Mouse (Mus musculus) liver, embryonic 15.5 days (tissue): ENCODE data around the gene Mpzl3. TPM values are rescaled to one million over a fixed set of nuclear protein-coding genes. Genes with fewer than 3 reads are reported as not detected.

Experiments used
- ATAC-seq: fragments of 200-750 bp; cut with Nextera tagmentation; 2 replicates; pipeline ENCODE4 v1.8.0; 2017; ENCODE audit warnings: moderate number of reproducible peaks, mild to moderate bottlenecking, moderate library complexity; ENCODE audit not compliant: insufficient read depth
- H3K27ac ChIP-seq: fragments of 300-500 bp; sonication (generic); replicated peaks from 2 replicates; pipeline ENCODE4 v1.5.1; 2015; ENCODE audit warnings: mild to moderate bottlenecking, inconsistent platforms
- H3K27me3 ChIP-seq: fragments of 300-500 bp; sonication (generic); 2 replicates; pipeline ENCODE4 v1.6.1; 2015; ENCODE audit warnings: mild to moderate bottlenecking, inconsistent platforms
- H3K36me3 ChIP-seq: fragments of 300-500 bp; sonication (generic); replicated peaks from 2 replicates; pipeline ENCODE4 v1.6.1; 2015; ENCODE audit warnings: moderate library complexity, mild to moderate bottlenecking, inconsistent platforms
- H3K4me1 ChIP-seq: fragments of 300-500 bp; sonication (generic); replicated peaks from 2 replicates; pipeline ENCODE4 v1.6.1; 2015; ENCODE audit warnings: inconsistent platforms
- H3K4me2 ChIP-seq: fragments of 300-500 bp; sonication (generic); 2 replicates; pipeline ENCODE4 v1.6.1; 2015; ENCODE audit warnings: moderate library complexity, mild to moderate bottlenecking, inconsistent platforms
- H3K4me3 ChIP-seq: fragments of 300-500 bp; sonication (generic); replicated peaks from 2 replicates; pipeline ENCODE4 v1.5.1; 2015; ENCODE audit warnings: mild to moderate bottlenecking, inconsistent platforms
- H3K9ac ChIP-seq: fragments of 300-500 bp; sonication (generic); 2 replicates; pipeline ENCODE4 v1.6.1; 2015; ENCODE audit warnings: moderate library complexity, mild to moderate bottlenecking, inconsistent platforms
- H3K9me3 ChIP-seq: fragments of 300-500 bp; sonication (generic); replicated peaks from 2 replicates; pipeline ENCODE4 v1.6.1; 2016; ENCODE audit warnings: inconsistent platforms
- WGBS: fragments of 180-500 bp; shearing (Covaris S2); methylation state at CpG from one replicate; pipeline ENCODE4 v1.1.7; 2015; ENCODE audit warnings: mixed read lengths; ENCODE audit not compliant: insufficient replicate concordance; 5-methylcytosine and 5-hydroxymethylcytosine counted together
- polyA plus RNA-seq: library from polyadenylated mRNA; unstranded; fragments of >200 nt; fragmentation: Nextera tagmentation; extraction: Ambion mirVana; gene quantifications from 2 replicates; pipeline ENCODE4 v1.2.1, GENCODE M21; 2015

Gene Mpzl3
- polyA plus RNA-seq, 1 experiment from 2014 or later = 0.79 TPM

DNA sequence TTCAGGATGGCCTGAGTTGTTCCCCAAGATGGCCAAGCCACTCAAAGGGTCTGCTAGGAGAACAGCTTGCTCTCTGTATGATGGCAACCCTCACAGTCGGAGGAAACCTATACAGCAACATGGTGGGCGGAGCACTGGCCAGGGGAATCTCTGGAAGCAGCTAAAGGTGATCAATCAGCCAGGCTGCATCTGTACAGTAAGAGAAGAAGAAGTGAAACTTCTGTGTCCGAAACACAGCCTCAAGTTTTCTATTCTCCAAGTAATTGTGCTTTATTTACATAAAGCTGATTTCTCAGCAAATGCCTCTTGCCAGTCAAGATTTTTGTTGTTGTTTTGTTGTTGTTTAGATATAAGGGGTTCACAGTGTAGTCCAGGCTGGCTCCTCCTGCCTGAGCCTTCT is 22.9 kb downstream of the Mpzl3 start:
- H3K27ac ChIP-seq = no peak overlapping the region
- ATAC-seq = no peak

GRCm38 (mm10) chr9:45079011-45079410 is 24.0 kb downstream of the Mpzl3 start, which contains the start of gene Jaml:
TSS of gene Jaml (plus strand) at chr9:45079183.
- Histone ChIP-seq H3K27me3 (no peaks in the 10 kb centered on the region), H3K27ac (no peak within 1 kb of the TSS), H3K4me2 (no peak within 1 kb of the TSS), H3K36me3 (no peaks in the 10 kb centered on the region), H3K9ac (no peak within 1 kb of the TSS), H3K4me1 (no peaks in the 10 kb centered on the region; the same call in 1 of the 2 replicates), H3K9me3 (no peaks in the 10 kb centered on the region), H3K4me3 (no peak within 1 kb of the TSS)
- no peak for ATAC-seq
- WGBS = 48% methylated on average over 5 of the region's 5 CpGs

More for the DNA sequence above, 22.9 kb downstream of the Mpzl3 start:
- no peaks in the 10 kb centered on the region for H3K9me3 ChIP-seq
- H3K4me2 ChIP-seq = no peak overlapping the region
- H3K9ac ChIP-seq = no peak overlapping the region
- no peak overlapping the region for H3K4me3 ChIP-seq
- WGBS = 31% methylated on average over 3 of the region's 3 CpGs
- H3K4me1 ChIP-seq = no peaks in the 10 kb centered on the region; the same call in 1 of the 2 replicates
- no peaks in the 10 kb centered on the region for H3K36me3 ChIP-seq
- H3K27me3 ChIP-seq = no peaks in the 10 kb centered on the region

DNA sequence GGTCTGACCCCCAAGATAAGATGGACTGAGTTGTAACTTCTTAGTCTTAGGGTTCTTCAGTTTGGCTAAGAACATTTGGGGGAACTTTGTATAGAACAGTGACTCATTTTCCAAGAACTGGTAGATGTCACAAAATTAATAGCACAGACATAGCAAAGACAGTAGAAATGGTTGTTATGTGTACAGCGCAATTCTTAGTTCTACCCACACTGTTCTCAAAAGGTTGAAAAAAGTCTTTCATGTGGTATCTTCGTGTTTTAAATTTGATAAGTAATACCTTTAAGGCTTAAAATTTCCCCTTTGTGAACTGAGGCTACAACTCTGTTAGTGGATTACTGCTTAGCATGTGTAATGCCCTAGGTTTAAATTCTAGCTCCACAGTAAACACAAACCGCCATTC is 28.1 kb downstream of the Mpzl3 start:
- no peaks in the 10 kb centered on the region for H3K27me3 ChIP-seq
- H3K4me1 ChIP-seq = peaks cover 7% of the 10 kb centered on the region; the same call in 1 of the 2 replicates
- no peak overlapping the region for H3K9ac ChIP-seq
- H3K27ac ChIP-seq = no peak overlapping the region
- H3K4me3 ChIP-seq = no peak overlapping the region
- no peaks in the 10 kb centered on the region for H3K36me3 ChIP-seq
- no peaks in the 10 kb centered on the region for H3K9me3 ChIP-seq
- H3K4me2 ChIP-seq = no peak overlapping the region
- no peak for ATAC-seq
- 75% methylated on average over 3 of the region's 3 CpGs for WGBS

GRCm38 (mm10) chr9:45084556-45084955 is 29.6 kb downstream of the Mpzl3 start:
- no peaks in the 10 kb centered on the region for H3K36me3 ChIP-seq
- no peak for ATAC-seq
- H3K4me3 ChIP-seq = no peak overlapping the region
- no peaks in the 10 kb centered on the region for H3K27me3 ChIP-seq
- no peak overlapping the region for H3K4me2 ChIP-seq
- WGBS = 32% methylated on average over 5 of the region's 5 CpGs
- H3K27ac ChIP-seq = 0 out of 2 replicates have a peak overlapping the region, but pooled peaks have one; percentile 2
- H3K9ac ChIP-seq = no peak overlapping the region
- H3K9me3 ChIP-seq = no peaks in the 10 kb centered on the region
- H3K4me1 ChIP-seq = peaks cover 7% of the 10 kb centered on the region; the same call in 1 of the 2 replicates

DNA sequence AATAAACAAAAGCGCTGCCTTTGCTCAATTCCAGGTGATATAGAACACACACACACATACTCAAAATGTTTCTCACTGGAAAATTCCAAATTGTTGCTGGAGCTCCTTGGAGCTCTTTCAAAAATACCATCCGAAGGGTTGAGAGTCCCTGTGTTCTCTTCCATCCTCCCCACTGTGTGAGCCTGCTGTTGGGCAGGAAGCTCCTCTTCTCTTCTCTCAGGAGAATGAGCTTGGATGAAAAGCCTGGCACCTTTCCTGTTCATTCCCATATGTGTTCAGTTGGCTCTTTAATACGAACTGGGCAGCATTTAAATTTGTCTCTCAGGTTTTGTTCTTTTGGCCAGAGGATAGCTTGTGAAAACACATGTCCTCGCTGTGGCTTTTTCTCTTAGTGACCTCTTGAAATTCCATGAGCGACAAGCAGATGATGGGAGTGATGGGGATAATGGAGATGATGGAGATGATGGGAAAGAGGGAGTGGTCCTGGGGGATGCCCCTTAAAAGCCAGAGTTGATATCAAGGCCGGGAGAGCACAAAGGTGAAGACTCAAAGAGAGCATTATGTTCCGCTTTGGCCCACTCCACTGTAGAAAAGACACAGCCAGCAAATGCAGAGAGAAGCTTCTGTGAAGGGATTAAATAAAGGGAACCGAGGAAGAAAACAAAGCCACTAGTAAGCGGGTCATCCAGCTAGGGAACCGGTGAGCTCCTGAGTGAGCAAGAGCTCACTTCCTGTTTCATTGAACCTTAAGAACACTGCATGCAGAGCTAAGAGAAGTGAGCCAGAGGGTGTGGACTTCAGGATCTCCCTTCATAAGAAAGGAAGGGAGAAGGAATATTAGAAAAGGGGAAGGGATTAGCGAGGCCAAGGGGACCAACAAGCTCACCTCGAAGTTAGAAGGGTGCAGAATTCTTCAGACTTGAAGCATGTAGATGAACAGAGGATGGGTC is 31.0 kb downstream of the Mpzl3 start:
- H3K4me3 ChIP-seq = no peak overlapping the region
- no peaks in the 10 kb centered on the region for H3K36me3 ChIP-seq
- H3K4me2 ChIP-seq = no peak overlapping the region
- H3K4me1 ChIP-seq = peaks cover 7% of the 10 kb centered on the region; the same call in 1 of the 2 replicates
- H3K27me3 ChIP-seq = no peaks in the 10 kb centered on the region; the same call in 1 of the 2 replicates
- no peak for ATAC-seq
- H3K9ac ChIP-seq = no peak overlapping the region
- no peak overlapping the region for H3K27ac ChIP-seq
- WGBS = 48% methylated on average over 12 of the region's 12 CpGs
- H3K9me3 ChIP-seq = no peaks in the 10 kb centered on the region

GRCm38 (mm10) chr9:45088040-45088439 is 33.1 kb downstream of the Mpzl3 start:
- Histone ChIP-seq H3K9me3 (no peaks in the 10 kb centered on the region), H3K9ac (no peak overlapping the region), H3K36me3 (no peaks in the 10 kb centered on the region), H3K4me1 (peaks cover 11% of the 10 kb centered on the region; the same call in 1 of the 2 replicates), H3K27me3 (no peaks in the 10 kb centered on the region; the same call in 1 of the 2 replicates), H3K4me3 (no peak overlapping the region), H3K4me2 (no peak overlapping the region), H3K27ac (no peak overlapping the region)
- no peak for ATAC-seq

GRCm38 (mm10) chr9:45090811-45091210 is 35.8 kb downstream of the Mpzl3 start:
- H3K9ac ChIP-seq = no peak overlapping the region
- no peak for ATAC-seq
- H3K27ac ChIP-seq = no peak overlapping the region
- 51% methylated on average over 3 of the region's 3 CpGs for WGBS
- H3K4me2 ChIP-seq = no peak overlapping the region
- no peaks in the 10 kb centered on the region for H3K36me3 ChIP-seq
- no peaks in the 10 kb centered on the region for H3K9me3 ChIP-seq
- no peak overlapping the region for H3K4me3 ChIP-seq
- H3K27me3 ChIP-seq = no peaks in the 10 kb centered on the region; the same call in 1 of the 2 replicates
- peaks cover 5% of the 10 kb centered on the region; the same call in 1 of the 2 replicates for H3K4me1 ChIP-seq

- no peak overlapping the region for H3K27ac ChIP-seq
- H3K9me3 ChIP-seq = no peaks in the 10 kb centered on the region
- no peak for ATAC-seq
- no peak overlapping the region for H3K4me2 ChIP-seq
- H3K27me3 ChIP-seq = no peaks in the 10 kb centered on the region; the same call in 1 of the 2 replicates
- no peak overlapping the region for H3K4me3 ChIP-seq
- 0 out of 2 replicates have a peak, but pooled peaks cover 4% of the 10 kb centered on the region for H3K4me1 ChIP-seq
- 28% methylated on average over 4 of the region's 4 CpGs for WGBS
- no peak overlapping the region for H3K9ac ChIP-seq
- H3K36me3 ChIP-seq = no peaks in the 10 kb centered on the region
Measured at GRCm38 (mm10) chr9:45092641-45093040, 37.7 kb downstream of the Mpzl3 start.

DNA sequence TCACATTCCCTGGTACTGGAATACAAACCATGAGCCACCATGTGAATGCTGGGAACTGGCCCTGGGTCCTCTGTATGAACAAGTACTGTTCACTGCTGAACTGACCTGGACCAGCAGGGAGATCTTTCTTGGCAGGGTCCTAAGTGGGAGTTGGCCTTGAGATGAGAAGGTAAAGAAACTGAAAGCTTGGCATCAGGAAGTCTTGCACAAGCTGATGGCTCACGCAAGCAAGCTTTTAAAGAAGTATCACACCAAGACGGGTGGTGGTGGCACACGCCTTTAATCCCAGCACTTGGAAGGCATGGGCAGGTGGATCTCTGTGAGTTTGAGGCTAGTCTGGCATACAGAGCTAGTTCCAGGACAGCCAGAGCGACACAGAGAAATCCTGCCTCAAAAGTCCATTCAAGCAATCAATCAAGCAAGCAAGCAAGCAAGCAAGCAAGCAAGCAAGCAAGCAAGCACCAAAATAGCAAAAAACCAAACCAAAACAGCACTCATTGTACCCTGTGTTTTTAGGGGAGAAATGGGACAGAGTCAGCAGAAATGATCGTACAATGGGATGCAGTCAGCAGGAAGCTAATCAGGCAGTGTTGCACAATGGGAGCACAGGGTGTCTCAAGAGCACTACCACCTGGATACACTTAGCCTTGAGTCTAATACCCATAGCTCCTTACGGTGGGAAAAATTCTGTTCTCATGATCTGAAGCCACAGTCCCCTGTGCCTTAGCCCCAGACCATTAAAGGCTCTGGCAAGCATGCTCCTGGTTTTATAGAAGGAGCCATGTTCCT is 40.4 kb downstream of the Mpzl3 start:
- no peak overlapping the region for H3K9ac ChIP-seq
- H3K4me1 ChIP-seq = 0 out of 2 replicates have a peak, but pooled peaks cover 4% of the 10 kb centered on the region
- no peaks in the 10 kb centered on the region for H3K9me3 ChIP-seq
- 47% methylated on average over 6 of the region's 6 CpGs for WGBS
- H3K27ac ChIP-seq = no peak overlapping the region
- no peaks in the 10 kb centered on the region; the same call in 1 of the 2 replicates for H3K27me3 ChIP-seq
- no peak overlapping the region; the same call in 1 of the 2 replicates for H3K4me2 ChIP-seq
- H3K36me3 ChIP-seq = no peaks in the 10 kb centered on the region
- H3K4me3 ChIP-seq = no peak overlapping the region
- no peak for ATAC-seq

DNA sequence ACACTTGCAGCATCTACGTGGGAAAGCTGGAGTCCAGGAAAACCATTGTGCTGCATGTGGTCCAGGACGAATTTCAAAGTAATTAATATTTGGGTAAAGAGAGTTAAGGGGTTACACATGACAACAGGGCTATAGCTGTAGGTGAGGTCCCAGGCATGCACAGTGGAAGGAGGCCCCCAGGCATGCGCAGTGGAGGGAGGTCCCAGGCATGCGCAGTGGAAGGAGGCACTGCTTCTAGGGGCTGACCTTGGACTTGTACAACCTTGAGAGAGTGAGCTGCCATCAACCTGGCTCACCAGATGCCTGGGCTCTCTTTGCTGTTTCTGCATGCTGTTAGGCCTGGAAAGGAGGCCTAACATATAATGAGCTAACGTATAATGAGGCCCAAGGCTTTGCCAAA is 42.9 kb downstream of the Mpzl3 start:
- Histone ChIP-seq H3K4me2 (no peak overlapping the region), H3K9me3 (no peaks in the 10 kb centered on the region), H3K27me3 (no peaks in the 10 kb centered on the region), H3K4me3 (no peak overlapping the region), H3K36me3 (no peaks in the 10 kb centered on the region), H3K9ac (no peak overlapping the region), H3K4me1 (no peaks in the 10 kb centered on the region), H3K27ac (no peak overlapping the region)
- WGBS = 55% methylated on average over 5 of the region's 5 CpGs
- no peak for ATAC-seq

- WGBS = 10% methylated on average over 3 of the region's 3 CpGs
- ATAC-seq = no peak
- Histone ChIP-seq H3K4me2 (no peak overlapping the region), H3K9me3 (no peaks in the 10 kb centered on the region), H3K36me3 (no peaks in the 10 kb centered on the region), H3K4me3 (no peak overlapping the region), H3K27ac (no peak overlapping the region), H3K27me3 (no peaks in the 10 kb centered on the region), H3K4me1 (no peaks in the 10 kb centered on the region), H3K9ac (no peak overlapping the region)
Measured at GRCm38 (mm10) chr9:45098426-45098825, 43.4 kb downstream of the Mpzl3 start.
